Mouse (Mus musculus) neural tube, embryonic 10.5 days (tissue): ENCODE measurements around the gene Gm49340.
"Not testable (repeated sequence)": the region's sequence is repeated elsewhere in the genome, so short reads cannot be mapped to it uniquely, and the experiment has no call there.

Source experiments
- DNase-seq: peaks from one replicate; pipeline ENCODE4 v3.0.0-alpha.2; 2017; ENCODE audit warnings: low spot score; ENCODE audit errors: extremely low spot score

Gm49340 gene

GRCm38 (mm10) chr11:73329442-73329841 lies at the start of gene Gm49340, which contains the start of the genes Aspa and Spata22:
TSS of gene Gm49340 (plus strand) at chr11:73329741.
TSS of gene Aspa (minus strand) at chr11:73329596.
TSS of gene Spata22 (plus strand) at chr11:73329741.
- no peak for DNase-seq

- peak; percentile 17 for DNase-seq
Observed at GRCm38 (mm10) chr11:73280710-73281109, 48.8 kb upstream of the Gm49340 start.

GRCm38 (mm10) chr11:73281528-73282027 lies 48.0 kb upstream of the Gm49340 start:
- peak; percentile 55 for DNase-seq

GRCm38 (mm10) chr11:73283369-73283768 lies 46.2 kb upstream of the Gm49340 start:
- DNase-seq = no peak

- no peak for DNase-seq
Observed at GRCm38 (mm10) chr11:73283926-73284325, 45.6 kb upstream of the Gm49340 start.

GRCm38 (mm10) chr11:73284351-73284750 lies 45.2 kb upstream of the Gm49340 start:
- no peak for DNase-seq

- DNase-seq = no peak
Observed at GRCm38 (mm10) chr11:73289621-73290020, 39.9 kb upstream of the Gm49340 start.

- DNase-seq = no peak
Observed at GRCm38 (mm10) chr11:73303123-73303522, 26.4 kb upstream of the Gm49340 start.

GRCm38 (mm10) chr11:73315961-73316360 lies 13.6 kb upstream of the Gm49340 start:
- no peak for DNase-seq

- DNase-seq = not testable (repeated sequence)
Observed at GRCm38 (mm10) chr11:73318581-73318980, 11.0 kb upstream of the Gm49340 start.

- not testable (repeated sequence) for DNase-seq
Observed at GRCm38 (mm10) chr11:73321064-73321463, 8.5 kb upstream of the Gm49340 start.

- no peak for DNase-seq
Observed at GRCm38 (mm10) chr11:73323906-73324830, 5.4 kb upstream of the Gm49340 start.

- no peak for DNase-seq
Observed at GRCm38 (mm10) chr11:73326485-73326886, 3.1 kb upstream of the Gm49340 start.

- no peak for DNase-seq
Observed at GRCm38 (mm10) chr11:73327361-73327760, 2.2 kb upstream of the Gm49340 start.

GRCm38 (mm10) chr11:73333357-73333756 lies 3.8 kb downstream of the Gm49340 start:
- DNase-seq = no peak

GRCm38 (mm10) chr11:73336919-73337318 lies 7.4 kb downstream of the Gm49340 start:
- DNase-seq = no peak

- DNase-seq = no peak
Observed at GRCm38 (mm10) chr11:73350483-73350882, 20.9 kb downstream of the Gm49340 start, which contains the start of gene Olfr20. TSS of gene Olfr20 (plus strand) at chr11:73350783.

- DNase-seq = no peak
Observed at GRCm38 (mm10) chr11:73370946-73371345, 41.4 kb downstream of the Gm49340 start, which contains the start of gene Olfr376. TSS of gene Olfr376 (plus strand) at chr11:73371246.

- DNase-seq = no peak
Observed at GRCm38 (mm10) chr11:73395374-73395773, 65.8 kb downstream of the Gm49340 start.

- no peak for DNase-seq
Observed at GRCm38 (mm10) chr11:73399514-73399913, 70.0 kb downstream of the Gm49340 start, which contains the start of gene Olfr1. TSS of gene Olfr1 (minus strand) at chr11:73399614.
